Mouse (Mus musculus): ENCODE data around the gene Chkb. TPM values are rescaled to one million over a fixed set of nuclear protein-coding genes. Genes with fewer than 3 reads are reported as not detected.

Chkb gene
- total RNA-seq (2014; rRNA removed) (57.6 and 65.4 TPM in 2 replicates), polyA plus RNA-seq (2015; fragmentation: Nextera tagmentation; extraction: Ambion mirVana) (105 and 109 TPM in 2 replicates)

GRCm38 (mm10) chr15:89429352-89430221 lies at the start of gene Chkb, which contains the start of the genes C730034F03Rik and Gm44502:
Gene Chkb (minus strand): TSS chr15:89429908.
Gene C730034F03Rik (plus strand): TSS chr15:89429589.
Gene Gm44502 (minus strand): TSS chr15:89429696.
- peak; percentile 94 for ATAC-seq

GRCm38 (mm10) chr15:89478622-89479021 lies 48.9 kb upstream of the Chkb start:
- TF ChIP-seq CTCF (IDR thresholded peaks at IDR 0.05; ENCODE audit: low read depth), result no peak
- Histone ChIP-seq H3K27me3 (ENCODE audit: insufficient read depth, low read length) (no peaks in the 10 kb centered on the region), H3K4me1 (ENCODE audit: insufficient read depth, low read length) (peaks cover 7% of the 10 kb centered on the region), H3K36me3 (ENCODE audit: insufficient read depth, low read length) (no peaks in the 10 kb centered on the region), H3K9ac (replicated peaks; ENCODE audit: low read length) (no peak overlapping the region), H3K4me3 (ENCODE audit: low read length) (no peak overlapping the region), H3K9me3 (ENCODE audit: low read length) (no peaks in the 10 kb centered on the region), H3K4me2 (ENCODE audit: low read depth, low read length) (no peak overlapping the region), H3K27ac (no peak overlapping the region)
- DNase-seq (ENCODE audit: low spot score) (no peak), ATAC-seq (no peak)
- 83% methylated on average over 3 of the region's 3 CpGs for WGBS

More at GRCm38 (mm10) chr15:89429352-89430221, at the start of gene Chkb, which contains the start of the genes C730034F03Rik and Gm44502:
- no peak for TF ChIP-seq CTCF (IDR thresholded peaks at IDR 0.05; ENCODE audit: low read depth)
- Histone ChIP-seq H3K9me3 (ENCODE audit: low read length) (no peaks in the 10 kb centered on the region), H3K4me1 (ENCODE audit: insufficient read depth, low read length) (peaks cover 8% of the 10 kb centered on the region; the same call in 1 of the 2 replicates), H3K4me3 (ENCODE audit: low read length) (peak within 1 kb of the TSS; percentile 65), H3K9ac (replicated peaks; ENCODE audit: low read length) (peak within 1 kb of the TSS; percentile 72), H3K27ac (peak within 1 kb of the TSS; percentile 96), H3K27me3 (ENCODE audit: insufficient read depth, low read length) (no peaks in the 10 kb centered on the region), H3K36me3 (ENCODE audit: insufficient read depth, low read length) (peaks cover 18% of the 10 kb centered on the region), H3K4me2 (ENCODE audit: low read depth, low read length) (peak within 1 kb of the TSS; percentile 97)
- DNase-seq (ENCODE audit: low spot score), result peak; percentile 97
- under 1% methylated on average over 70 of the region's 70 CpGs for WGBS

- Histone ChIP-seq H3K9me3 (ENCODE audit: low read length) (no peaks in the 10 kb centered on the region), H3K36me3 (ENCODE audit: insufficient read depth, low read length) (no peaks in the 10 kb centered on the region), H3K4me2 (ENCODE audit: low read depth, low read length) (0 out of 2 replicates have a peak overlapping the region, but pooled peaks have one; percentile 16), H3K27ac (no peak overlapping the region), H3K4me3 (ENCODE audit: low read length) (no peak overlapping the region), H3K4me1 (ENCODE audit: insufficient read depth, low read length) (peaks cover 7% of the 10 kb centered on the region), H3K9ac (replicated peaks; ENCODE audit: low read length) (no peak overlapping the region), H3K27me3 (ENCODE audit: insufficient read depth, low read length) (no peaks in the 10 kb centered on the region)
- WGBS, result 34% methylated on average over 8 of the region's 8 CpGs
- no peak for TF ChIP-seq CTCF (IDR thresholded peaks at IDR 0.05; ENCODE audit: low read depth)
- no peak for ATAC-seq
- DNase-seq (ENCODE audit: low spot score), result no peak
These were observed 48.1 kb upstream of the Chkb start for GRCm38 (mm10) chr15:89477806-89478205.

GRCm38 (mm10) chr15:89477091-89477491 lies 47.4 kb upstream of the Chkb start, which contains the start of gene Arsa:
Gene Arsa (minus strand): TSS chr15:89477425.
- 37% methylated on average over 9 of the region's 9 CpGs for WGBS
- Histone ChIP-seq H3K4me1 (ENCODE audit: insufficient read depth, low read length) (peaks cover 7% of the 10 kb centered on the region), H3K27ac (peak within 1 kb of the TSS; percentile 80), H3K9ac (replicated peaks; ENCODE audit: low read length) (peak within 1 kb of the TSS; percentile 61), H3K9me3 (ENCODE audit: low read length) (no peaks in the 10 kb centered on the region), H3K36me3 (ENCODE audit: insufficient read depth, low read length) (no peaks in the 10 kb centered on the region), H3K27me3 (ENCODE audit: insufficient read depth, low read length) (no peaks in the 10 kb centered on the region), H3K4me2 (ENCODE audit: low read depth, low read length) (peak within 1 kb of the TSS; percentile 90), H3K4me3 (ENCODE audit: low read length) (peak within 1 kb of the TSS; percentile 44)
- DNase-seq (ENCODE audit: low spot score) (no peak), ATAC-seq (no peak)
- no peak for TF ChIP-seq CTCF (IDR thresholded peaks at IDR 0.05; ENCODE audit: low read depth)

- H3K4me2 ChIP-seq (ENCODE audit: low read depth, low read length), result peak overlapping the region; percentile 90
- DNase-seq (ENCODE audit: low spot score) (peak; percentile 67), ATAC-seq (no peak)
- no peak for TF ChIP-seq CTCF (IDR thresholded peaks at IDR 0.05; ENCODE audit: low read depth)
- peak overlapping the region; percentile 61 for H3K9ac ChIP-seq (replicated peaks; ENCODE audit: low read length)
- no peaks in the 10 kb centered on the region for H3K9me3 ChIP-seq (ENCODE audit: low read length)
- no peaks in the 10 kb centered on the region for H3K27me3 ChIP-seq (ENCODE audit: insufficient read depth, low read length)
- 6% methylated on average over 5 of the region's 5 CpGs for WGBS
- peaks cover 7% of the 10 kb centered on the region for H3K4me1 ChIP-seq (ENCODE audit: insufficient read depth, low read length)
- H3K4me3 ChIP-seq (ENCODE audit: low read length), result peak overlapping the region; percentile 44
- H3K27ac ChIP-seq, result peak overlapping the region; percentile 80
- H3K36me3 ChIP-seq (ENCODE audit: insufficient read depth, low read length), result no peaks in the 10 kb centered on the region
These were observed 46.7 kb upstream of the Chkb start for GRCm38 (mm10) chr15:89476475-89476815.

GRCm38 (mm10) chr15:89475611-89476474 lies 46.1 kb upstream of the Chkb start:
- Histone ChIP-seq H3K27ac (peak overlapping the region; percentile 80), H3K4me3 (ENCODE audit: low read length) (peak overlapping the region; percentile 44), H3K36me3 (ENCODE audit: insufficient read depth, low read length) (no peaks in the 10 kb centered on the region), H3K4me1 (ENCODE audit: insufficient read depth, low read length) (peaks cover 7% of the 10 kb centered on the region), H3K27me3 (ENCODE audit: insufficient read depth, low read length) (no peaks in the 10 kb centered on the region), H3K9me3 (ENCODE audit: low read length) (no peaks in the 10 kb centered on the region), H3K9ac (replicated peaks; ENCODE audit: low read length) (peak overlapping the region; percentile 61), H3K4me2 (ENCODE audit: low read depth, low read length) (peak overlapping the region; percentile 90)
- ATAC-seq, result peak; percentile 96
- TF ChIP-seq CTCF (IDR thresholded peaks at IDR 0.05; ENCODE audit: low read depth), result peak; percentile 3; the same call in 1 of the 2 replicates
- peak; percentile 92 for DNase-seq (ENCODE audit: low spot score)
- 10% methylated on average over 43 of the region's 44 CpGs for WGBS

Data from hindbrain, postnatal 0 days (tissue).